Mouse (Mus musculus) activated CD4-positive, CD25-positive, alpha-beta regulatory T cell, adult 4 months (primary cell): Measurements from ENCODE around the gene Trub1. TPM values are rescaled to one million over a fixed set of nuclear protein-coding genes. Genes with fewer than 3 reads are reported as not detected.
A peak's percentile ranks its signal among the peaks of the same experiment; 100 is the strongest.

Experiments
- ATAC-seq: one replicate; pipeline ENCODE4 v1.8.0; 2017
- polyA plus RNA-seq, 2 experiments: library from polyadenylated mRNA; unstranded; fragments of 100-300 nt; shearing (Covaris generic); gene quantifications; one replicate each; pipeline ENCODE4 v1.2.1; 2017

Trub1 gene
- 1 to 10 TPM; 5.7 to 9.7 TPM for polyA plus RNA-seq

DNA sequence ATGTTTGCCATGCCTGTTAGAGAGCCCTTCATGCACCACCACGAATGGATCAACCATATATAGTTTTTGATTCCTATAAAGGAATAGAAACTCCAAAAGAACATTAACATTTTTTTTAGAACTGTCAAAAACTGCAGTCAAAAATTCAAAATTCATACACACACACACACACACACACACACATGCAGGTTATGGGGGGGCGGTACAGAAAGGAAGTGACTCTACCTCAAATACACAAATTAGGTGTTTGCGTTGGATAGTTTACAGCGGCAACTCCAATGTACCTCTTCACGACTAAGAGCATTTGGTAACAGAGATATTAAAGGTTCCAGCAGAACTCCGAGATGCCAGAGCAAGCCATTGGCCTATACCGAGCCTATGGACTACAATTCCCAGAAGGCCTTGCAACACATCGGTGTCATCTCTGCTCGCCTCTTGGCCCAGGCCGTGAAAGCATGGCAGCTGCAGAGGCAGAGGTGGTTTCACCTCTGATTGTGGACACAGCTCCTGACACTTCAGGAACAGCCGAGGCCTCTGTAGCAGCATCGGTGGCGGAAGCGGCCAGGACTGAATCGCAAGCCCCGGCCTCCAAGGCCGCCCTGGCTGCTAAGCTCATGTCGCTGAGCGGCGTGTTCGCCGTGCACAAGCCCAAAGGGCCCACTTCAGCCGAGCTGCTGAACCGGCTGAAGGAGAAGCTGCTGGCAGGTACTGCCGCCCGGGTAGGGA lies at the start of gene Trub1:
Gene Trub1, plus strand, starts transcription at position 421 of the 726 bp plus-strand sequence.
- peak; percentile 100 for ATAC-seq

DNA sequence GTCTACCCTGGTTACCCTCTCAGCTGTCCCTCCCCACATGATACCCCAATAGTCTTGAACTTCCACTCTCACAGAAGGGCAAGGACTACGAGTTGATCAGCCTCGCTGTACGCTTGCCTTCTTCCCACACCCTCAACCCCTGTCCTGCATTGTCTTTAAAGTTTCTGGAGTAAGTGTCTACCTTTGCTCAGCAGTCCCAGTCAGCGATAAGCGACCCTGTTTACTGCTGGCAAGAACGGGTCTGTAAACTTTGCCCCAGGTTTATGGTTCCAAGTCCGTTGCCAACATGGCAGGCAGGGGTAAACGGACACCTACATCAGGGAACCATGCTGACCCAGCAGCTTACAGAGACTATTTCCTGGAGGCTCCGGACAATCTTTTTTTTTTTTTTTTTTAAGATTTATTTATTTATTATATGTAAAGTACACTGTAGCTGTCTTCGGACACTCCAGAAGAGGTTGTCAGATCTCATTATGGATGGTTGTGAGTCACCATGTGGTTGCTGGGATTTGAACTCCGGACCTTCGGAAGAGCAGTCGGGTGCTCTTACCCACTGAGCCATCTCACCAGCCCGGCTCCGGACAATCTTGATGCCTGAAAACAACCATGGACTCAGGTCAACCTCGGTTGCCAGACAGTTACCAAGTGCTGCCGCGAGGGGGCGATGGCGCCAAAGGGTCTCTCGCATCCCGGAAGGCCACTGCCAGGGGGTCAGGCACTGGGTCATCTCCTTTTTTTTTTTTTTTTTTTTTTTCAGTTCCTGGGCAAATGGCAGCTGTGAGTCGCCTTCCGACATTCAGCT lies 48.8 kb upstream of the Trub1 start:
- ATAC-seq = no peak

DNA sequence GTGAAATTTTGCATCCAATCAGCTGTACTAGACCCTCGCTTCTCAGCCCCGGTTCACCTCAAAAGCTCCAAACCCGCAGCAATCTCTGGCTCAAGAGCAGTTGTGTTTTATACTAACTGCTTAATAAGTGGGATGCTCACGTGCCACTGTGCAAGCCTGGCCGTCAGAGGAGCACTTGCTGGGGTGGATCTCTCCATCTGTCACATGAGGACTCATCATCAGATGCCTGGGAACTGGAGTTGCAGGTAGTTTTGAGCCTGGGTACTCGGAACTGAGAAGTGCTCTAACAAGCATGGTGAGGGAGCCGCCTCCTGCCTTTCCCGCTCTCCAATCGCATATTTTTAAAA lies 48.2 kb upstream of the Trub1 start:
- no peak for ATAC-seq

DNA sequence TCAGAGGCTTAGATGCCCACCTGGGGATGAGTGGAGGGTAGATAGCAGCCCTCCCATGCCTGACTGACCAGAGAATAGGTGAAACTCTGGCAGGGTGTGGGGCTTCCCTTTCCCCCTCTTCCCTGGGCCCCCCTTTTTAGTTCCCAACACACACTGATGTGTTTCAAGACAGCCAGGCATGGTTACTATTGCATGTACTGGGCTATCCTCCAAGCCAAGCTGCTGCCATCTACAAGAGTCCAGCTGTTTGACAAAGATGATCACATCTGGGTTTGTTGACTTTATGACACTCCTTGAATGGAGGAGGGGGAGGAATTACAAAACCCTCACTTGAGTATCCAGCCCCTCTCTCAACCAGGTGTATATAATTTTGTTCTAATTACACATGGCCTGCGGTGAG lies 44.8 kb upstream of the Trub1 start:
- no peak for ATAC-seq

DNA sequence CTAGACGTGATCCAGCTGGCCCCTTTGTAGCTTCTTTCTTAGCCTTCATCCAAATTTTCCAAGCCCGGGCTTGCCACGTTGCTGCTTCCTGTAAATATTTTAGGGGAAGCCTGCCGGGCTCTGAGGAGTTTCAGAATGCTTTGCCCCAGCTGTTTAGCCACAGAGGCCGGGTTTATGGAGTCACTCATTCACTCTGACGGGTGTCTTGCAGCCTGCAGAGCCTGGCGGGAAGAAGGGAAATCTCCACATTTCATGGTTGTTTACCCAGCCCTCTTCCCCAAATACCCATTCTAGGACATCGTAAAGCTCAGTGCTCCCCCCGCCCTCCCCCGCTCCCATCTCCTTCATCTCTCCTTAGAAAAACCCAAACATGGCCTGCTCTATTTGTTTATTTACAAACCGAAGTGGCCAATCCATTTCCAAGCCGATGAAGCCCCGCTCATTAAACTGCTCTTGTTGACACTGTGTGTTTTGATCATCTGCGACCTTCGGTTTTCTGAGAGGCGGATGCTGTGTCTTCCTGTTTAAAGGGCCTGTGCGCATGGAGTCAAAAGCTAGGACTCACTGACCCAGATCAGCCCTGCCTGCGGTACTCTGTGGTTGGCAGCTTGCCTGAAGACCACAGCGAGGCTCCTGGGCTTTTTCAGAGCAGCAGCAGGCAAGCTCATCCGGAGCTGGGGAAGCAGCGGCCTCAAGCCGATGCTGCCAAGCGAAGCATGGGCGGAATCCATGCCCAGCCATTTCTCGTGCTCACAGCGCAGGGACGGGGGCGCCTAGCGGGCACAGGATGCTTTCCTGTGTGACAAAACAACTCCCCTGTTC lies 41.1 kb upstream of the Trub1 start:
- ATAC-seq = peak; percentile 75

DNA sequence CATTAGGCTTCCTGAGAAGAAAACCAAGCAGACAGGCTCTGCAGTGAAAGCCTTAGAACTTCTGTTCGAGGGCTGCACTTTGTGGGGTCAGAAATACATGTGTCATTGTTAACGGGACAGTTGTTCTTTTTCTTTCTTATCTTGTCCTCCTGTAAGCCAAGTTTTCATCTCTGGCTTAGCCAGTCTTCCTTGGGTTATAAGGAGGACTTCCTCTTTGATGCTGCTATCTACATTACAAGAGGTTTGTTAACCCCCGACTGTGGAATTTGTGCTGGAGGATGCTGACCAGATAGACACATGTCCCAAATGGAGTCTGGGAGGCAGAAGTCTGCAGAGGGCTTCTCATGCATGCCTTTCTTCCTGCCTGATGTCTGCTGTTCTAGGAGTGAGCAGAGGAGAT lies 39.5 kb upstream of the Trub1 start:
- ATAC-seq = no peak

DNA sequence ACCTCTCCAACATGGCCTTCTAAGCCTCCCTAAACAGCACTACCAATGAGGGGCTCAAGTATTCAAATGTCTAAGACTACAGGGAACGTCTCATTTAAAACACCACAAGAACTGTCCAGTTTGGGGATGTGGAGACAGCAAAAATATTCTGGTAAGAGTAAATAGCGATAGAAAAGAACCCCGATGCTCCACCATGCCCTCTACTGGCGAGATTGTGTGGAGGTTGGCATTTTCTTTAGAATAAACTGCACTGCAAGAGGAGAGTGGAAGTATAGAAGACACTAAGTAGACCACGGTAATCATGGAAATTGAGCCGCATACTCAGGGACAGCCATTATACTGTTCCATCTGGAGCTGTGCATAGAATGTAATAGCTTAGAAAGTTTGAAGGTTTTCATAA lies 38.8 kb upstream of the Trub1 start:
- no peak for ATAC-seq

DNA sequence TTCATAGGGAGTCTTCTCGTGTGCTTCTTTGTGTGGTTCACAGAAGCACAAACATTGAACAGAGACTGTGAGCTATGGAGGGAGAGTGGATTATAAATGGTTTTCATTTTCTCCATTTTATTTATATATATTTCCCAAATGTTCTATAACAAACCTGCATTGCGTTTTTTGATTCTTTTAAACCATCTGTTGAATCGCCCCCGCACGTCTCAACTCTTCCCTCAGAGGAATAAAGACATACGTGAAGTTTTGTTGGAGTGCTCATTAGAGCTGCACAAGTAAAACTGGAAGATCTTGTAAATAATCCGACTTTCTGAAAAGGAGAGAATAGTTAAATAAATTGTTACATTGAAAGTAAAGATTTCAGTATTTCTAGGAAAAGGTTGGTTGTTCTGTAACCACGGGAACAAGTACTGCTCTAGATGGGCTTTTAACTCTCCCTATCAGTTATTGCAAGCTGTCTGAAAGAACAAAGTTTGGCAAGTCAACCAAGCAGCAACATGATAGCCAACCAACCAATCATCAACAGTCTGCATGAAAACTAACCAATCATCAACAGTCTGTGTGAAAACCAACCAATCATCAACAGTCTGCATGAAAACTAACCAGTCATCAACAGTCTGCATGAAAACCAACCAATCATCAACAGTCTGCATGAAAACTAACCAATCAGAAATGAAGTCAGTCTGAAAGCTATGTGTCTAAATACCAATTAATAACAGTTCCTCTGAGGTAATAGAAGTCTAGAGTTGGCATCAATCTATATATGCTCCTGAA lies 37.5 kb upstream of the Trub1 start:
- no peak for ATAC-seq

DNA sequence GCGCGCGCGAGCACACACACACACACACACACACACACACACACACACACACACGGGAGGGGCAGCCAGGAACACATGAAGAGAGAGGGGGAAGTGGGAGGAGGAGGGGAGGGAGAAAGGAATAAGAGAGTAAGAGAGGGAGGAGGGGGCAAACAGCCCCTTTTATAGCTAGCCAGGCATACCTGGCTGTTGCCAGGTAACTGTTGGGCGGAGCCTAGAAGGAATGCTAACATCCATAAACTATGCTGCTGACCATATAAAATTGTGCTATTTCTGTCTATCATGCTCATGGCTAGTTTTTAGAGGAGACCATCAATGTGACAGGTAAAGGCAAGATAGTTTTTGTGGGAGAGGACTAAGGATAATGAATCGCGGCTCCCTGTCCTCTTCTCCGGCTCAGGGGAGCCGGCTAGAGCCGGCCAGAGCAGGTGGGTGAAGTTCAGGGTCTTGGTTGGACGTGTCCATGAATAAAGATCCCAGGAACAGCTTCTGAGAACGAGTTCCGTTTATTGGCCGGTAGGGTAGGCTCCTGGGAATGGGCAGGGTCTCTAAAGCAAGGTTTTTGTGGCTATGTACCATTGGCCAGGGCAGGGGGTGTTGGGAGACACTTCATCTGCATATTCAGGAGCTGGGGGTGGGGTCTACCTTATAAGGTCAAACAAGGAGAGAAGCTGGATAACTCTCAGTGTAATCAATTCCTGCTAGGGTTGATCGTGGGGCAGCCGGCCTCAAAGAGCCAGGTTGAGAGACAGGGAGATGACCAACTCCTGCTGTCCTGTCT lies 34.7 kb upstream of the Trub1 start:
- ATAC-seq = no peak

DNA sequence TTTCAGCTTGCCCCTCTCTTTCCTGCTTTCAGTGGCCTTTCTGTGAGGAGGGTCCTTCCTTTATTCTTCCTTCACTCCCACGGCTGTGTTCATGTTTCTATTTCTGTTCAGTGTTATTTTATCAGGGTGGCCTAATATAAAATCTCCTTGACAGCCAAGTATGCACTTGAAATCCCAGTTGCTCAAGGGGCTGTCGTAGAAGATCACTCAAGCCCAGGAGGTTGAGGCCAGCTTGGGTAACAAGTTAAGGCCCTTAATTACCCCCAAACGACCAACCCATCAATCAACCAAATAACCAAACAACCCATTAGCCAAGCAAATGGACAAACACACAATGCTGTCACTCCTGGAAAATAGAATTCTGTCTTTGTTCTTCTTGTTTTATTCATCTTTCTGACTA lies 29.3 kb upstream of the Trub1 start:
- no peak for ATAC-seq

DNA sequence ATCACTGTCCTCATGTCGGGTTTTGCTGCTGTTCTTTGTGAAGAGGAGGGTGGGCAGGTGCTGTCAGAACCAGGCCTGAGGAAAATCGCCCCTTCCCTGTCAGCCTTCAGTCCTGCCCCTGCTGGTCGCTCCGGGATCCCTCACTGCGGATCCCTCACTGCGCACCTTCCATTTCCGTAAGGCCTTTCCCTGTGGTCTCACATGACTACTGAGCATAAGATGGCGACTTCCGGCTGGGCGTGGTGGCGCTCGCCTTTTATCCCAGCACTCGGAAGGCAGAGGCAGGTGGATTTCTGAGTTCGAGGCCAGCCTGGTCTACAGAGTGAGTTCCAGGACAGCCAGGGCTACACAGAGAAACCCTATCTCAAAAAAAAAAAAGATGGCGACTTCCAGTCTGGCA lies 27.4 kb upstream of the Trub1 start:
- no peak for ATAC-seq

DNA sequence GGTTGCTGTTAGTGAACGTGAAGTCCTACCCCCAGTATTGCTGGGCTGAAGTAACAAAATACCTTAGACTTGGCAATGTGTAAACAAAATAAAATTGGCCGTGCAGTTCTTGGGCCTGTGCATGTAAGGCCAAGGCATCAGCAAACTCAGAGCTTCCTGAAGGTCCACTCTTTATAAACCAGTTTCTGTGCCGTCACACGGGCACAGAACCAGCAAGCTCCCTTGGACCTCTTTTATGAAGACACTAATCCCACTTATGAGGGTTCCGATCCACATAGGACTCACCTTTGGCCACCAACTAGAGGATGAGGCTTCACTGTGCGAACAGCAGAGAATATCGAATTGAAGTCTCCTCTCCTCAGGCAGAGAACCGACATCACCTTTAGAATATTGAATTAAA lies 25.9 kb upstream of the Trub1 start:
- ATAC-seq = no peak

DNA sequence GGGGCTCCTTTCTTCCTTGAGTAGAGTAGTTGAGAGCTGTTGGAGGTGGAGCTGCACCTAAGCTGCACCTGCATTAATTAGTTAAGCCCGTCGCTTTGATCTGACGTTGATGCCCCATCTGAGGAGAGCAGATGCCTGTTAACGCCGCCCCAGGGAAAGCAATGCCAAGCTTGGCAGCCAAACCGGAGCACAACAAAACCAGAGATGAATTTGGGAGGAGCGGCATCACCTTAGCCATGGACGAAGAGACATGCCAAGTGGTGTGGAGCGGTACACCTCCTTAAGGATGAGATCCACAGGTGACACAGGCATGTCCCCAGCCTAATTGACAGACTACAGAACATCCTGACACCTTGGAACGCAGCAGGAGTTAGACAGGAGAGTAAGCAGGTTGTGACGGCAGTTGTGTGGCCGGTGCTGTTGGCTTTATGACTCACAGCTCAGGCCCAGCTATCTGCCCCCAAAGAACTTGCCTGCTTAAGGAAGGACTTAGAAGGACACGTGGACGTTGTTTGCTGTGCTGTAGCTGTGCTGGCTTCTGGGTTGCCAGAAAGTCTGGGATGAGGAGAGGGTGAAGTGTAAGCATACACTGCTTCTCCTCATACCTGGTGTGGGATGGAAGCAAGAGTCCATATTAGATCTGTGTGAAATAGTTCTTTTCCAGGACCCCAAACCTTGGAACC lies 24.8 kb upstream of the Trub1 start:
- no peak for ATAC-seq

DNA sequence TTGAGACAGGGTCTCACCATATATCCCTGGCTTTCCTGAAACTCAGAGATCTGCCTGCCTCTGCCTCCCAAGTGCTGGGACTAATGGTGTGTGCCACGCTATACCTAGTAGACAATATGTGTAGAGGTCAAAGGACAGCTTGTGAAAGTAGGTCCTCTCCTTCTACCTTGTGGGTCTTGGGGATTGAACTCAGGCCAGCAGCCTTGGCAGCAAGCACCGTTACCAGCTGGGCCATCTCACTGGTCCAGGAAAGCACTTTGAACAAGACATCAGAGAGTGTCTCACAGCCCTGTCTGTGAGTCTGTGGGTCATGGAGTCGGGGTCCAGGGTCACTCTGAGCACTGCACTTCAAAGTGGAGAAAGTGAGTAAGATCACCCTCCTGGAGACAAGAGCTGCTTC lies 24.1 kb upstream of the Trub1 start:
- ATAC-seq = no peak

DNA sequence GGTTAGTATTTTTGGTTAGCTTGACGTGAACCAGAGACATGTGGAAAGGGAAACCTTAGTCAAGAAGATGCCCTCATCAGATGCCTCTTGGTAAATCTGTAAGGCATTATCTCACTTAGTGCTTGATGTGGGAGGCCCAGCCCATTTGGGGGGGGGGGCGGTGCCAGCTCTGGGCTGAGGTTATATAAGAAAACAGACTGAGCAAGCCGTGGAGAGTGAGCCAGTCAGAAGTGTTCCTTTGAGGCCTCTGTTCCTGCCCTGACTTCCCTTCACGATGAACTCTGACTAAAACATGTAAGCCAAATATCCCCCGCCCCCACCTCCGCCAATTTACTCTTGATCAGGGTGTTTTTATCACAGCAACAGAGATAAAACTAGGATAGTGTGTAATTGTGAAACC lies 22.8 kb upstream of the Trub1 start:
- peak; percentile 96 for ATAC-seq

DNA sequence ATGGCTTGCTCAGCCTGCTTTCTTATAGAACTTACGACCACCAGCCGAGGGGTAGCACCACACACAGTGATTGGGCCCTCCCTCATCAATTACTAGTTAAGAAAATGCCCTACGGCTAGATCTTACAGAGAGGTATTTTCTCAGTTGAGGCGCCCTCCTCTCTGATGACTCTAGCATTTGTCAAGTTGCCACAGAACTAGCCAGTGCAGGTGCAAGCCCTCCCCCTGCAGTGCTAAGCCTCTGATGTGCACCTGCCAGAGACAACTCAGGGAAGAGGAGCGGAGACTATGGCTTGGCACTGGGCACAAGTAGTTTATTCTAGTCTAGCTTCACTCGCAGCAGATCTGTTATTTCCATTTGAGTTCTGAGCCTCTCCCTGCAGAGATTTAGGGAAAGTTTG lies 21.2 kb upstream of the Trub1 start:
- ATAC-seq = no peak

DNA sequence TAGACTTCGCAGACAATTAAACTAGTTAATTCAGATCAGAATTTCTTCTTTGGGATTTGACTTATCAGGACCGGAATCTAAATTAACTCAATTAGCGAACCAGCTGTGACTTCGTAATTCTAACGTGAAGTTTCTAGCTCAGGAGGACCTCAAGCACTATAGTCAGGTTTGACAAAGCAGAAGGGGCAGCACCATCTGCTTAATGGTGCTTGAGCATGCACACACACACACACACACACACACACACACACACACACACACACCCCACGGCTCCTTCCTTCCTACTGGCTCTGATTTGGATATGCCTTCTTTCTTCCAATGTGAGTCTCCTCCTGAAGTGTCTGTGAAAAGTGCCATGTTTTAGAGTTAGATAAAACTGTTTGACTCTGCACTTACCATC lies 18.7 kb upstream of the Trub1 start:
- ATAC-seq = no peak

DNA sequence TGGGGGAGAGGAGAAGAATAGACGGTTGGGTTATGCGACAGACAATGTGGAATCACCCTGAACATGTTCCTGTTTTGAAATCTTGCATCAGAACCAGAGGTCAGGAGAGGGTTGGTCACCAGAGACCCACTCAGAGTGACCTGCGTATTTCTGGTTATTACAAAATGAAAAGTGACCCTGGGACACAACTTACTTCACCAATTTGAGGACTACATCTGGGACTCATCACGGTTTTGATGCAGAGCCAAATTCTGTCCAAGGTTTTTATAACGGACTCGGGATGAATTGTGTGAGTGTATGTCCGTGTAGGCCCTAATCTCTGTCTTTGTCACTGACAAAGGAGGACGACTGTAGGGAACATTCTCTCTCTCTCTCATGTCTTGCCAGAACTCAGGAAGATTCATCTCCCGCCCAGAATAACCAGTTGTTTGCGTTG lies 16.1 kb upstream of the Trub1 start:
- ATAC-seq = no peak

DNA sequence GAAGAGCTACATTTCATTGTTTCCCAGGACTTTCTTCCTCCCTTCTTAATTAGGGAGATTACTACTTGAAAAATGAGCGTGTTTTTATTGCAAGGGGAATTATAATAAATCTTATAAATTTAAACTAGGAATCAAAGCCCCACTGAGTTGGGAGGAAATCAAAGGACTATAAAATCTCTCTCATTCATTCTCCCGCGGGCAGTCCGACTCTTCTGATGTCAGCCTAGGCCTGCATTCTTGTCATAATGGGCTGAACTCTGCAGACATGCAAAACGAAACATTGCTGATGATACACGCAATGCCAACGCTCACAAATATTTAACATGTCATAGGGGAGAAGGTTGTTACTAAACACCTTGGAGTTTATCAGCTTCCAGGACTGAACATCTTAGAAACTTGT lies 15.7 kb upstream of the Trub1 start:
- no peak for ATAC-seq

DNA sequence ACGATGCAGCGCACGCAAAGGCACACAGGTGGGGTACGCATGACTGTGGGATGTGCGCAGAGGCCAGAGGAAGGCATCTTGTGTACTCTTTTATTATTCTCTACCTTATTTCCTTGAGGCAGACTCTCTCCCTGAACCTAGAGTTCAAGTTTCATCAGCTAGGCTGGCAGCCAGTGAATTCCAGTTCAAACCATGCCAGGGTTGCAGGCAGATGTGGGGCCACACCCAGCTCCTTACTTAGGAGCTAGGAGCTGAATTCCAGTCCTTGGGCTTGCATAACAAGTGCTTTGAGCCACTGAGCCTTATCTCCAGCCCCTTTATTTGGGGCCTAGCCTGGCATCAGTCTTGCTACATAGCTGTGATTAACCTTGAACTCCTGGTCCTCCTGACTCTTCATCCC lies 13.4 kb upstream of the Trub1 start:
- no peak for ATAC-seq

DNA sequence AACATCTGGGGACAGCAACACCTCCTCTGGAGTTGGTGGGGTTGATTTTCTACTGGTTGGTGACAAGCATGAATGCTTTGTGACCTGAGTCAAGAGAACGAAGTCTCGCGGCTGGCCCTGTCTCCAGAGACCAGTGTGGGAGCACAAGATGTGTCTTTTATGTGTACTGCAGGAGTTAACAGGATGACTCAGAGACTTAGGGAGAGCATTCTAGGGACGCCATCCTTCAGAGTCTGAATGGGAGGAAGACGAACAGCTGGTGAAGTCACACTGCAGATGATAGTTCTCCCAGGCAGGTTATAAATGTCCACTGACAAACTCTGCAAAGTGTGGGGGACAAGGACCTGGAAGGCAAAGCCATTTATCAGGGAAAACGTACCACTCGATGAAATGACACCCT lies 11.2 kb upstream of the Trub1 start:
- ATAC-seq = no peak
